ENCODE assay signal across 8 mouse cellular contexts in the genomic region with DNA sequence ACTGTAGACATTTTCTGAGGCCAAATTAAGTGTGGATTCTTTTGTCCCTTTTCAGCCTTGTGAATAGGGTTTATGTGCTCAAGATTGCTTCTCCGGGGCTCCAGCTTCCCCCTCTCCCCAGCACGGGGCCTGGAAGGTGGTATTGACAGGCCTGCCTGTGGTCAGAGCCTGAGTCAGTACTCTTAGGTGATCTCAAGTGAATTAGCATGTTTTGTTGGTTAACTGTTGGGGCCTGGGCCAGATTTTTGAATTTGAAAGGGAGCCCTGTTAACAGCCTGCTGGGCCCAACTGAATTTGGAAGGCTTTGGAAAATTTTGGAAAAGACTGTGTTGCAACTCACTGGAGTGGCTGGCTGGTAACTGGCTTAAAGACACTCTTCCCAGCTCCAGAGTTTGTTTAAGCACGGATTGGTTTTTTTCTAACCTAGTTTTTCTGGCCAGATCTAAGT. TPM values are rescaled to one million over a fixed set of nuclear protein-coding genes. Genes with fewer than 3 reads are reported as not detected.
DNase-seq lines count a peak whose midpoint lies in the region; ATAC-seq and TF ChIP-seq lines count a peak whose summit lies in the region.

No protein-coding gene starts in this region.

- no peaks in the 10 kb centered on the region for H3K4me1 ChIP-seq in intestine, postnatal 0 days (replicated peaks; ENCODE audit: control insufficient read depth, insufficient read depth, low read length)
- peaks cover 27% of the 10 kb centered on the region for H3K4me1 ChIP-seq in stomach, embryonic 15.5 days

- no peak for TF ChIP-seq CTCF in intestine, postnatal 0 days (IDR thresholded peaks at IDR 0.05; ENCODE audit: low read depth)

- peak overlapping the region; percentile 93 for H3K4me3 ChIP-seq in intestine, postnatal 0 days (ENCODE audit: low read depth, low read length)
- peak overlapping the region; percentile 94 for H3K4me3 ChIP-seq in stomach, embryonic 15.5 days (replicated peaks)

- no peak for ATAC-seq in intestine, postnatal 0 days
- no peak for ATAC-seq in stomach, embryonic 15.5 days (ENCODE audit: insufficient read depth, low FRiP score, low read depth)

- no peaks in the 10 kb centered on the region for H3K27me3 ChIP-seq in intestine, postnatal 0 days (replicated peaks; ENCODE audit: control insufficient read depth, insufficient read depth, low read length)
- H3K27me3 ChIP-seq in stomach, embryonic 15.5 days (replicated peaks): no peaks in the 10 kb centered on the region

- no peaks in the 10 kb centered on the region for H3K9me3 ChIP-seq in intestine, postnatal 0 days (ENCODE audit: control insufficient read depth)
- no peaks in the 10 kb centered on the region for H3K9me3 ChIP-seq in stomach, embryonic 15.5 days

- no peak overlapping the region for H3K27ac ChIP-seq in intestine, postnatal 0 days (ENCODE audit: low read depth, low read length)
- peak overlapping the region; percentile 98 for H3K27ac ChIP-seq in stomach, embryonic 15.5 days

- DNase-seq in cerebellum, adult 11 months: peak; percentile 51
- no peak for DNase-seq in cerebellum, postnatal 4 days (ENCODE audit: low spot score in 2 of 2)
- DNase-seq in ES-CJ7 (ENCODE audit: low read depth, low spot score): peak; percentile 96
- peak; percentile 60 for DNase-seq in embryo, embryonic 10.5 days (ENCODE audit: low spot score)
- DNase-seq in heart, adult 18-20 months: peak; percentile 85
- DNase-seq in lung, postnatal 25 days (ENCODE audit: low spot score): peak; percentile 64

- H3K9ac ChIP-seq in intestine, postnatal 0 days (ENCODE audit: low read depth, low read length): peak overlapping the region; percentile 28; the same call in 1 of the 2 replicates
- peak overlapping the region; percentile 99; the same call in 1 of the 2 replicates for H3K9ac ChIP-seq in stomach, embryonic 15.5 days

- H3K36me3 ChIP-seq in intestine, postnatal 0 days (ENCODE audit: control insufficient read depth, insufficient read depth): 0 out of 2 replicates have a peak, but pooled peaks cover 6% of the 10 kb centered on the region
- H3K36me3 ChIP-seq in stomach, embryonic 15.5 days: no peaks in the 10 kb centered on the region

- WGBS in intestine, postnatal 0 days: 12% methylated on average over 3 of the region's 3 CpGs
- 5% methylated on average over 3 of the region's 3 CpGs for WGBS in stomach, embryonic 15.5 days

- H3K4me2 ChIP-seq in intestine, postnatal 0 days (replicated peaks; ENCODE audit: low read depth): peak overlapping the region; percentile 82
- H3K4me2 ChIP-seq in stomach, embryonic 15.5 days: peak overlapping the region; percentile 76

RNA-seq across cellular contexts. Expression of gene Map4k4, which starts 2.0 kb away (rescaled TPM):
- total RNA-seq in heart, adult 18-20 months (2021): 100 to 1,000 TPM; 108 to 109 TPM
- 6.8 and 9.3 TPM in 2 replicates for polyA plus RNA-seq in intestine, postnatal 0 days (2015; fragmentation: Nextera tagmentation; extraction: Ambion mirVana)
- 30.7 and 31.9 TPM in 2 replicates for polyA plus RNA-seq in stomach, embryonic 15.5 days (2015; fragmentation: Nextera tagmentation; extraction: Ambion mirVana)

Comparison
In these comparisons a context has a peak if more than half of its experiments do, and no peak if none do; other contexts are left out.
1. DNase-seq: peak in cerebellum, adult 11 months (single experiment), ES-CJ7 (single experiment), embryo, embryonic 10.5 days (single experiment), heart, adult 18-20 months (2 of 2) and lung, postnatal 25 days (single experiment); none in cerebellum, postnatal 4 days (0 of 2).